Mouse (Mus musculus): ENCODE measurements around the gene Rora. TPM values are rescaled to one million over a fixed set of nuclear protein-coding genes. Genes with fewer than 3 reads are reported as not detected.

Gene Rora
- polyA plus RNA-seq, 1 experiment from 2014 or later: 6.0 TPM

GRCm38 (mm10) chr9:68719286-68719685, 65.7 kb downstream of the Rora start:
- Histone ChIP-seq H3K9me3 (replicated peaks) (no peaks in the 10 kb centered on the region), H3K4me1 (replicated peaks) (no peaks in the 10 kb centered on the region), H3K4me3 (replicated peaks) (no peak overlapping the region), H3K36me3 (replicated peaks) (no peaks in the 10 kb centered on the region), H3K4me2 (no peak overlapping the region), H3K27ac (replicated peaks) (no peak overlapping the region), H3K27me3 (no peaks in the 10 kb centered on the region), H3K9ac (no peak overlapping the region)
- ATAC-seq (ENCODE audit: insufficient read depth): no peak
- WGBS (ENCODE audit: insufficient replicate concordance): 69% methylated on average over 9 of the region's 9 CpGs

GRCm38 (mm10) chr9:68724636-68725285, 71.2 kb downstream of the Rora start:
- Histone ChIP-seq H3K27ac (replicated peaks) (no peak overlapping the region), H3K27me3 (no peaks in the 10 kb centered on the region), H3K9me3 (replicated peaks) (no peaks in the 10 kb centered on the region), H3K4me2 (no peak overlapping the region), H3K4me1 (replicated peaks) (no peaks in the 10 kb centered on the region), H3K9ac (no peak overlapping the region), H3K36me3 (replicated peaks) (no peaks in the 10 kb centered on the region), H3K4me3 (replicated peaks) (no peak overlapping the region)
- WGBS (ENCODE audit: insufficient replicate concordance): 60% methylated on average over 8 of the region's 8 CpGs
- no peak for ATAC-seq (ENCODE audit: insufficient read depth)

GRCm38 (mm10) chr9:68727166-68727855, 73.7 kb downstream of the Rora start:
- no peak overlapping the region for H3K9ac ChIP-seq
- H3K36me3 ChIP-seq (replicated peaks): no peaks in the 10 kb centered on the region
- H3K4me3 ChIP-seq (replicated peaks): no peak overlapping the region
- WGBS (ENCODE audit: insufficient replicate concordance): 66% methylated on average over 11 of the region's 11 CpGs
- H3K9me3 ChIP-seq (replicated peaks): no peaks in the 10 kb centered on the region
- H3K4me1 ChIP-seq (replicated peaks): no peaks in the 10 kb centered on the region
- no peak overlapping the region for H3K4me2 ChIP-seq
- no peaks in the 10 kb centered on the region for H3K27me3 ChIP-seq
- no peak for ATAC-seq (ENCODE audit: insufficient read depth)
- H3K27ac ChIP-seq (replicated peaks): no peak overlapping the region

GRCm38 (mm10) chr9:68731438-68731837, 77.9 kb downstream of the Rora start:
- ATAC-seq (ENCODE audit: insufficient read depth): no peak
- Histone ChIP-seq H3K4me3 (replicated peaks) (no peak overlapping the region), H3K27ac (replicated peaks) (no peak overlapping the region), H3K36me3 (replicated peaks) (no peaks in the 10 kb centered on the region), H3K9ac (no peak overlapping the region), H3K4me1 (replicated peaks) (no peaks in the 10 kb centered on the region), H3K27me3 (no peaks in the 10 kb centered on the region), H3K4me2 (no peak overlapping the region), H3K9me3 (replicated peaks) (no peaks in the 10 kb centered on the region)
- WGBS (ENCODE audit: insufficient replicate concordance): 44% methylated on average over 1 of the region's 1 CpGs

- H3K4me3 ChIP-seq (replicated peaks): no peak overlapping the region
- H3K27ac ChIP-seq (replicated peaks): no peak overlapping the region
- no peaks in the 10 kb centered on the region for H3K9me3 ChIP-seq (replicated peaks)
- no peaks in the 10 kb centered on the region for H3K36me3 ChIP-seq (replicated peaks)
- 76% methylated on average over 4 of the region's 4 CpGs for WGBS (ENCODE audit: insufficient replicate concordance)
- H3K4me2 ChIP-seq: no peak overlapping the region
- no peak for ATAC-seq (ENCODE audit: insufficient read depth)
- H3K9ac ChIP-seq: no peak overlapping the region
- no peaks in the 10 kb centered on the region for H3K27me3 ChIP-seq
- no peaks in the 10 kb centered on the region for H3K4me1 ChIP-seq (replicated peaks)
These were observed 79.3 kb downstream of the Rora start for GRCm38 (mm10) chr9:68732929-68733328.

GRCm38 (mm10) chr9:68735886-68736285, 82.3 kb downstream of the Rora start:
- H3K4me2 ChIP-seq: no peak overlapping the region
- no peaks in the 10 kb centered on the region for H3K9me3 ChIP-seq (replicated peaks)
- ATAC-seq (ENCODE audit: insufficient read depth): no peak
- no peak overlapping the region for H3K27ac ChIP-seq (replicated peaks)
- H3K27me3 ChIP-seq: no peaks in the 10 kb centered on the region
- no peaks in the 10 kb centered on the region for H3K36me3 ChIP-seq (replicated peaks)
- no peaks in the 10 kb centered on the region for H3K4me1 ChIP-seq (replicated peaks)
- no peak overlapping the region for H3K4me3 ChIP-seq (replicated peaks)
- 47% methylated on average over 5 of the region's 5 CpGs for WGBS (ENCODE audit: insufficient replicate concordance)
- H3K9ac ChIP-seq: no peak overlapping the region

- no peaks in the 10 kb centered on the region for H3K4me1 ChIP-seq (replicated peaks)
- no peak overlapping the region for H3K4me2 ChIP-seq
- ATAC-seq (ENCODE audit: insufficient read depth): no peak
- no peaks in the 10 kb centered on the region for H3K9me3 ChIP-seq (replicated peaks)
- no peaks in the 10 kb centered on the region for H3K27me3 ChIP-seq
- no peak overlapping the region for H3K27ac ChIP-seq (replicated peaks)
- no peak overlapping the region for H3K9ac ChIP-seq
- 78% methylated on average over 9 of the region's 9 CpGs for WGBS (ENCODE audit: insufficient replicate concordance)
- H3K36me3 ChIP-seq (replicated peaks): no peaks in the 10 kb centered on the region
- no peak overlapping the region for H3K4me3 ChIP-seq (replicated peaks)
These were observed 83.7 kb downstream of the Rora start for GRCm38 (mm10) chr9:68737197-68737736.

- no peak overlapping the region for H3K4me3 ChIP-seq (replicated peaks)
- no peak overlapping the region for H3K4me2 ChIP-seq
- no peaks in the 10 kb centered on the region for H3K36me3 ChIP-seq (replicated peaks)
- H3K9me3 ChIP-seq (replicated peaks): no peaks in the 10 kb centered on the region
- no peak for ATAC-seq (ENCODE audit: insufficient read depth)
- WGBS (ENCODE audit: insufficient replicate concordance): 61% methylated on average over 11 of the region's 11 CpGs
- H3K27ac ChIP-seq (replicated peaks): no peak overlapping the region
- no peak overlapping the region for H3K9ac ChIP-seq
- H3K4me1 ChIP-seq (replicated peaks): no peaks in the 10 kb centered on the region
- H3K27me3 ChIP-seq: no peaks in the 10 kb centered on the region
These were observed 92.5 kb downstream of the Rora start for GRCm38 (mm10) chr9:68745931-68746646.

- Histone ChIP-seq H3K27me3 (no peaks in the 10 kb centered on the region), H3K4me1 (replicated peaks) (no peaks in the 10 kb centered on the region), H3K4me3 (replicated peaks) (no peak overlapping the region), H3K9ac (no peak overlapping the region), H3K4me2 (no peak overlapping the region), H3K9me3 (replicated peaks) (no peaks in the 10 kb centered on the region), H3K27ac (replicated peaks) (no peak overlapping the region), H3K36me3 (replicated peaks) (no peaks in the 10 kb centered on the region)
- no peak for ATAC-seq (ENCODE audit: insufficient read depth)
- WGBS (ENCODE audit: insufficient replicate concordance): 46% methylated on average over 2 of the region's 2 CpGs
These were observed 103.4 kb downstream of the Rora start for GRCm38 (mm10) chr9:68756976-68757375.

- H3K27me3 ChIP-seq: no peaks in the 10 kb centered on the region
- H3K9me3 ChIP-seq (replicated peaks): no peaks in the 10 kb centered on the region
- H3K9ac ChIP-seq: no peak overlapping the region
- no peak for ATAC-seq (ENCODE audit: insufficient read depth)
- H3K4me2 ChIP-seq: no peak overlapping the region
- H3K27ac ChIP-seq (replicated peaks): no peak overlapping the region
- no peaks in the 10 kb centered on the region for H3K4me1 ChIP-seq (replicated peaks)
- no peaks in the 10 kb centered on the region for H3K36me3 ChIP-seq (replicated peaks)
- no peak overlapping the region for H3K4me3 ChIP-seq (replicated peaks)
- 60% methylated on average over 8 of the region's 8 CpGs for WGBS (ENCODE audit: insufficient replicate concordance)
These were observed 105.7 kb downstream of the Rora start for GRCm38 (mm10) chr9:68759324-68759723.

GRCm38 (mm10) chr9:68760329-68760728, 106.7 kb downstream of the Rora start:
- Histone ChIP-seq H3K9ac (no peak overlapping the region), H3K27ac (replicated peaks) (no peak overlapping the region), H3K36me3 (replicated peaks) (no peaks in the 10 kb centered on the region), H3K9me3 (replicated peaks) (no peaks in the 10 kb centered on the region), H3K4me2 (no peak overlapping the region), H3K4me3 (replicated peaks) (no peak overlapping the region), H3K27me3 (no peaks in the 10 kb centered on the region), H3K4me1 (replicated peaks) (no peaks in the 10 kb centered on the region)
- 49% methylated on average over 4 of the region's 4 CpGs for WGBS (ENCODE audit: insufficient replicate concordance)
- no peak for ATAC-seq (ENCODE audit: insufficient read depth)

Data from liver, embryonic 15.5 days (tissue).